Mouse (Mus musculus) urinary bladder, postnatal 14 days (tissue): ENCODE measurements around the gene Wfikkn1.

ENCODE experiments used
- DNase-seq: peaks from one replicate; pipeline ENCODE4 v3.0.0; 2021; ENCODE audit warnings: low spot score

The Wfikkn1 gene

DNA sequence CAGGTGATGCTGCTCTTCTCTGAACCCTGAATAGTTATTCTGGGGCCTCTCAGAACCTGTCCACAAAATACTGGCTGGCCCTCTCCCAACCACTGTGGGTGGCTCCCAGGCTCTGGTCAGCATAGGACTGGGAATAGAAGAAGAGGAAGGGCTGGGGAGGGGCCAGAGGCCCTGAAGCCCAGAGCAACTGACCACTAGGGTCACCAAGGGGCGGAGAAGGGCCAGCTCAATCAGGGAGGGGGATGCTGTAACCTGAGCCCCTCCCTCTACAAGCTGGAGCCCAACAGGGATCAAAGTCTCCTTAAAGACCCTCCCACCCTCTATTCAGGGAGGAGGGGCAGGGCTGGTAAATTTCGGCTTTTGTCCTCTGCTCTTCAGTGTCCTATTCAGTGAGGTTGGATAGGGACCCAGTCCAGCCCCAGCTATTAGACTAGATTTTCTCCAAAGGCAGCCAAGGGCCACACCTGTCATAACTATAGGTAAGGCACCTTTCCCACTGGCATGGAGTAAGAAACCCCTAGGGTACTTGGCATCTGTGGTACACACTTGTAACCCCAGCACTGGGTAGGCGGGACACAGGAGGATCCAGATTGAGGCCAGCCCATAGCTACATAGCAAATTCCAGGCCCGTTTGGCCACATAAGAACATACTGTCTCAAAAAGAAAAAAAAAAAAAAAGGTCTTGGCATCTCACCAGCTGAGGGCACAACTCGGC, at the start of gene Wfikkn1:
Gene Wfikkn1 (minus strand): TSS at position 663 of the 715 bp plus-strand sequence.
- DNase-seq = no peak

DNA sequence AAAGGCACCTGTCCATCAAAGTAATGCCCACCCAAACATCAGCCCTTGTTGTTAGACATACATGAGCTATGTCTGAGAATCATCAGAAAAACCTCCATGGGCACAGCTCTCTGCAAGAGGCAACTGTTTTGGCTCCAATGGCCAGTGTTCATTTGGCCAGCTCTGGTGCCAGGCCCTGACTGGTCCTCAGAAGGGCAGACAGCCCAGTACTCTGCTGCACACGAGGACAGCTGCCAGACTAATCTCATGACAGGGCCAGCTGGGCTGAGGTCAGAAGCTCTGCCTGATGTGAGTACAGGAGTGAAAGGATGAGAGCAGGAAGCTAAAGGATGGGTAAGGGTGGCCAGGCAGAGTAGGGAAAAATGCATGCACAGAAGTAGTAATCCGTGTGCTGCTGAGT, 44.7 kb upstream of the Wfikkn1 start:
- DNase-seq = no peak

- no peak for DNase-seq
Measured at GRCm38 (mm10) chr17:25922120-25922519, 41.5 kb upstream of the Wfikkn1 start.

DNA sequence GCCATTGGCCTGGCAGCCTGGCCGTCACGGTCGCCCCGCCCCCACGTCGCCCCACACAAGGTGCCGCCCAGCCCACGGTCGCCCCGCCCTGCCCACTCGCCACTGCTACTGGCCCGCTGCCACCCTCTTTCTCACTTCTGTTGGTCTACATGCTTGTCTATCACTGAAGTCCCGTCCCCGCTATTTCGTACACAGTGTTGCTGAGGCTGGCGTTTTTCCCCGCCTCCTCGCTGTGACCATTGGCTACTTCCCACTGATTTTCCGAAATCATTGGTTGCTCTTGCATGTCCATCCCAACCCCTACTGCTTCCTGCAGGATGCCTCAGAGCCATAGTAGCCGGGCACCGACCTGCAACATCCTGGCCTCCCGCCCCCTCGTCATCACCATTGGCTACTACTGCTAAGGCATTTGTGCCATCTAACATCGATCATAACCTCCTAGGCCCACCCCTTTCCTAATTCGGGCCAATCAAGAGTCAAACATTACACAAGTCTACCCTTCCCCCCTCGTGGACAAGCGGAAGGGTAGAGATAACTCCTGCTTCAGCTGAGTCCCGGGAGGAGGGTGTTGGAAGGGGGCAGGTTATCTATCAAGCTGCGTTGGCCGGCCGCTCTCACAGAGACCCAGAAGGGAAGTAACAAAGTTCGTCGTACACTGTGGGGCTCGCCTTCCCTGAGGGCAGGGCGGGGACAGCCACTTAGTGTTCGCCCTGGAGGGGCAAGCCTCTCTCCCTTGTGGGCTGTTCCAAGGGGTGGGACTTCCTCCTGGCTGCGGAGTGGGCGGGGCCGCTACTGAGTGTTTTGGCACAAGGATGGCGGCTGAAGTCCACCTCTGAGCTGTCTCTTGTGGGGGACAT, 39.4 kb upstream of the Wfikkn1 start:
- peak; percentile 100 for DNase-seq

- DNase-seq = peak; percentile 46
Measured at GRCm38 (mm10) chr17:25919144-25919785, 38.6 kb upstream of the Wfikkn1 start, which contains the start of gene Rab40c. Gene Rab40c, minus strand, starts transcription at chr17:25919727.

DNA sequence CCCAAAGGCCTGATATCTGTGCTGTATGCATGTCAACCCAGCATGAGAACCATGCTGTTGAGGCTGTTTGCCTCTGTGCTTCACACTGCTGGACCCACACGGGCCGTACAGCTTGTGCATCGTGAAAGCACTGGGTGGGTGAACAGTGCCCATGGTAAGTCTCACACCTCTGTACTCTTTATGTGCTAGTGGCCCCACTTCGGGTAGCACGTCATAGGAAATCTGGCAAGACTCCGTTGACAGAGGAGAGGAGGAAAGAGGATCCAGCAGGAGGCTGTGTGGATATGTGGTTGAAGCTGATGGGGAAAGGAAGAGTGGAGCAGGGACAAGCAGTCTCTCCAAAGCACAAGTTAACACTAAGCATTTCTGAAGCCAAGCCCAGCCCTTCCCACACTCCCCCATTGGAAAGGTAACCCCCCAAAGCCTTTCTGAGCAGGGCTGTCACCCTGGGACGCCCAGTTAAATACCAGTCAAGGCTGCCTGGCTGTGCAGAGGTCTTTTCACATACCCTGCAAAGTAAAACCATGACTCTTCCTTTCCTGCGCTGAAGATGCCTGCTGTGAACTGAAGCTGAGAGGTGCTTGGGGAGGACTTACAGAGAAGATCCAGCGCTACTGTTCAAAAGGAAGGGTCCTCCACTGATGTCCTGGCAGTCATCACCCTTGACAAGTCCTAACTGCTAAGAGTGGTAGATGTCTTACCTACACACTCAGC, 37.5 kb upstream of the Wfikkn1 start:
- no peak for DNase-seq

GRCm38 (mm10) chr17:25916931-25917647, 36.4 kb upstream of the Wfikkn1 start:
- DNase-seq = peak; percentile 21

DNA sequence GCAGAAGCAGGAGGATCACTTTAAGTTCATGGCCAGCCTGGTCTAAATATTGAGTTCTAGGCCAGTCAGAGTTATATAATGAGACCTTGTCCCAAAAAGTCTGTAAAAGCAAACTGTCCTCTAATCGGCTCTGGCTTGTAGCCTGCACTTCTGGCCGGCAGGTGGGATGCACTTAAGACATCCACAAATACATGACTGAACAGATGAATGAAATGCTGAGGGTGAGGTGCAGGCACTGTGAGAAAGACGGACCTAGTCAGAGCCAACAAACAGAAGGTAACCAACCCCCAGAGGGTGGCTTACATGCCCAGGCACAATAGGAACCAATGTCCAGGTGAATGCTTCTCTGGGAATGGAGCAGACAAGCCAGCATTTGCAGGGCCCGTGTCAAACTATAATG, 33.6 kb upstream of the Wfikkn1 start:
- DNase-seq = no peak

DNA sequence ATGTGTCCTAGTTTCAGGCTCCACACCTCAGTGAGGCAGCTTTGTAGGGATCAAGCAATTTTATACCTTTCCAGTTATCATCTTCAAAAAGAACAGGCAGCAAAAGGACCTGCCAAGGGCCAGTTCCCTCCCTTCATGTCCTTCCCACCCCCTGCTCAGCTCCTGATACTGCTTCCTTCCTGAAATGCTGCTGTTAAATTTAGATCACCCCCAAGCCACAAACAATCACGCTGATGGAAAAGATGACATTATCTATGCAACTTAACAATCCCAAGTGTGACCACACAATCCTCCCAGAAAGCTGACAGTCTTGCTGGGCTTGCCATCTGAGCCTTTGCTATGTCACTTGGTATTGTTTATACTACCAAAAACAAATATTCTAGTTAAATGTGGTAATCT, 33.2 kb upstream of the Wfikkn1 start:
- no peak for DNase-seq

DNA sequence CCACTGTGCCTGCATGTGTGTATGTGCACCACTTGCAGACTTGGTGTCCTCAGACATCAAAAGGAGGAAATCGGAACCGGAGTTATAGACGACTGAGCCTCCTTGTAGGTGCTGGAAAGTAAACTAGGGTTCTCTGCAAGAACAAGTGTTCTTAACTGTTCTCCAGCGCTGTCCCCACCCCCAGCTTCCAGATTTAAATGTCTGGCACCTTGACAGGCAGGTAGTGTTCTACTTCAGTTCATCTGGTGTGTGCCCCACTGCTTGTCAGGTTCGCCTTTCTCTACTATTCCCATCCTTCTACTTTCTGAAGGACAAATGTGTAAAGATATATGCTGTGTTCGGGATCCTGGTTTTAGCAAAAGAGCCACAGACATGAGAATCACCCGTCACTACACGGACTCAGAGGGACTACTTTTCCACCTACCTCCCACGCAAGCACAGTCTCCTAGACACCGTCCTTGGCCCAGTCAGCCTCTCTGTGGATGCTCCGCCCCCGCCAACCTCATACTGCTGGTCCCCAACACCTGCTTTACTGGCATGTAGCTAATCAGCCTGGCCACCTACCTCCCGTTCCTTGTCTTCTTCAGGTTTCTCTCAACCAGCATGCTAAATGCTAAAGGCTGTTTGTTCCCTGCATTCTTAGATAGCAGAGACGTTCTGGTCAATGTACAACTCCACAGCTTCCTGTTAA, 32.7 kb upstream of the Wfikkn1 start:
- DNase-seq = no peak

DNA sequence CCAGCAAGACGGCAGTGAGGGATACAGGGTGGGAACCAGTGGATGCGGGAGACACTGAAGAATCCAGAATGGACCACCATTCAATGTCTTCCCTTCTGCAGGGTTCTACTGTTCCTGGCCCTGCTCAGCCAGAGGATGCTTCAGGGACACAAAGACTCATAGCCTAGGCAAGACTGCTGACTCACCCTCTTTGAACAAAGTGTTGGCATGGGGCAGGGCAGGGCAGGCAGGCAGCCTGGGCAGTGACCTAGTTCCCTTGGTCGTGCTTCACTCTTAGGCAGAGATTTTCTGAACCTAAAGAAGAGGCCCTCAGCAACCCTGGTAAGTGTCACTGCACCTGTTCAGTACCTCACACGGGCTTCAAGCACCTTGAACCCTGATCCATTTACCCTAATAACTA, 31.2 kb upstream of the Wfikkn1 start:
- DNase-seq = no peak

GRCm38 (mm10) chr17:25907640-25908039, 27.0 kb upstream of the Wfikkn1 start:
- no peak for DNase-seq

DNA sequence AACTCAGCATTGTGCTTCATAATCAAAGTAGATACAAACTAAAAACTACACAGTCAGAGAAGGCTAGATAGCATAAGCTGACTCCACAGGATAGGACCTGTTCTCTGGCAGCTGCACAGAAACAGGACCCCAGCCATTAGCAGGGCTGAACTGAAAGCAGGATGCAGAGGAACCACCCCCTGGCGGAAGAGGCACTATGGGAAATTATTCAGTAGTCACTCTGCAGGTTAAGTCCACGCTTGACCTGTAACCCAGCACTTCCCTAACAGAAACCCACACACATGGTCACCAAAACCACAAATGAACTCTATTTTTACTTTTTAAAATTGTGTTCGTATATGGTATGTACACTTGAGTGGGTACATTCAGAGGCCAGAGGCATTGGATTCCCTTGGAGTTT, 22.4 kb upstream of the Wfikkn1 start:
- no peak for DNase-seq

DNA sequence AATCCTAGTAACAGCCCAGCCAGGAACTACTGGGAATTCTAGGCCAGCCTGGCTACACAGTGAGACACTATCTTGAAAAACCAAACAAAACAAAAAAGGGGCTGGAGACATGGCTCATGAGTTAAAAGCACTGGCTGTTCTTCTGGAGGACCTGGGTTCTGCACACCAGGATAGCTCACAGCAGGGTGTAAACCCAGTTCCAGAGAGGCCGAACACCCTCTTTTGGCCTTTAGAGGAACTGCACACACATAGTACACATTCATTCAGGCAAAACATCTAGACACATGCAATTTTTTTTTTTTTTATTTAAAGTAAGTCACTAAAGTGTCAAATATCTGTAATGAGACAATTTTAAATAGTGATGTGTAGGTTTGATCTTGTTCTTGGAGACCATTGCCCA, 19.5 kb upstream of the Wfikkn1 start:
- no peak for DNase-seq

DNA sequence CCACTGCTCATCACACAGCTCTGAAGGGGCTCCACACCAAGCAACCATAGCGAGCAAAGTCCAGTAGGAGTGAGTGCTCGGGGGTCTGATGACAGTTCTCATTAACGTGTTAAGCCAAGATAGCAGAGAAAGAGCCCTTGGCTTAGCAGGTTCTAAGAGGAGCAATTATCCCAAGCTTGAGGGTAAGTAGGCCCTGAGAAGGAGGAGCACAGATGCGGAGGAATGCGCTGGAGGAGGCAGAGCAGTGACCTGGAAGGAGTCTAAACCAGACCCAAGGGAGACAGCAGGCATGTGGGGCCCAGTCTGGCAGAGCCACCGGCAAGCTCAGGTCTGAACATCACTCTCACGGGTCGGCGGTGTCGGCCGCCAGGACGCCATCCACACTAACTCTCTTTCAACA, 15.2 kb upstream of the Wfikkn1 start:
- DNase-seq = no peak

GRCm38 (mm10) chr17:25895415-25895814, 14.8 kb upstream of the Wfikkn1 start:
- no peak for DNase-seq

DNA sequence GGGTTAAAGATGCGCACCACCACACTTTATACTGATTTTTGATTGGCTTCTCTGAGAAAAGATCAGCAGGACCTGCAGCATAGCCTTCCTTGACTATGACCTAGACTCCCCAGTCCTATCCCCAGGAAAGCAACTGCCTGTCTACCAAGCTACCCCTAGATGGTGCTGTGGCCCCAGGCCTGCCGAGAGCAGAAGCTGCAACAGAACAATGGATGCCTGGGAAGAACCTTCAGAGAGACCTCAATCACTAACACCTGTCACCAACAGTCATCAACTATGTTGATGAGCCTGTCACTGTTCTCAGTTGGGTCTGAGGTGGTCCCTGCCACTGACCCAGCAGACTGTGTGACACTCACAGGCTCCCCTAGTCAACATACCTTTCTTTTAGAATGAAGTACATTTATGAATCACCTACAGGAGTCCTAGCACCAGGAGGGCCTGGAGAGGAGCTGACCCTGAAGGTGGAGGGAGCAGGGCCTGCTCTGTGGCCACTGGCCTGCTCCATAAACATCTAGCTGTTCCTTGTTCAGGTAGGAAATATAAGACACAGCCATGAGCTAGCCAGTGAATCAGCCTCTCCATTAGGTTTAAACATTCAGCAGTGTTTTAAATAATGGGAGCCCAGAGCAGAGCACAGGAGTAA, 13.4 kb upstream of the Wfikkn1 start:
- DNase-seq = peak; percentile 63

GRCm38 (mm10) chr17:25888837-25889236, 8.2 kb upstream of the Wfikkn1 start:
- no peak for DNase-seq

DNA sequence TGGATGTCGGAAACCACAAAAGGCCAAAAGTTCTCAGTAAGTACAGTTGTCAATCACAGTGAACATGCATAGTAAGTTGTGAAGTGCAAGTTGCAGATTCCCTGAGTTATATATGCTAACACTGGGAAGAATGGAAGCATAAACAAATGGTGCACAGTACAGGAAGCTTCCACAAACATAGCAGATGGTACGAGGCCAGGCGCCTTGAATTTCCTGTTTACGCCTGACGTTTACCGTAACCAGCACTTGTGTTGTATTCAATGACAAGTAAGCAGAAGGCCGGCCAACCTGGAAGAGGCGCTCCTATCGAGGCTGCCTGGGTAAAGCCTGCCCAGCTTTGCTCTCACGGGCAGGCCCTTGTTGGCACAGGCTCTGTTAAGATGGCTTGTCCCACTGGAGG, 6.8 kb upstream of the Wfikkn1 start:
- DNase-seq = no peak

- DNase-seq = no peak
Measured at GRCm38 (mm10) chr17:25886806-25887205, 6.1 kb upstream of the Wfikkn1 start.
